Mouse (Mus musculus) midbrain, embryonic 10.5 days (tissue): ENCODE results near the gene Smpd3. TPM values are rescaled to one million over a fixed set of nuclear protein-coding genes. Genes with fewer than 3 reads are reported as not detected.
A peak's percentile ranks its signal among the peaks of the same experiment; 100 is the strongest.

Source experiments
- DNase-seq: peaks from one replicate; pipeline ENCODE4 v3.0.0-alpha.2; 2017; ENCODE audit warnings: low spot score
- H3K27ac ChIP-seq: fragments of 300-500 bp; sonication (generic); replicated peaks from 2 replicates; pipeline ENCODE4 v1.5.1; 2016; ENCODE audit warnings: mild to moderate bottlenecking
- H3K27me3 ChIP-seq: fragments of 300-500 bp; sonication (generic); 2 replicates; pipeline ENCODE4 v1.6.1; 2016; ENCODE audit warnings: low read depth, mild to moderate bottlenecking; ENCODE audit not compliant: poor library complexity, severe bottlenecking
- H3K36me3 ChIP-seq: fragments of 300-500 bp; sonication (generic); 2 replicates; pipeline ENCODE4 v1.6.1; 2016; ENCODE audit warnings: mild to moderate bottlenecking, moderate library complexity
- H3K4me1 ChIP-seq: fragments of 300-500 bp; sonication (generic); 2 replicates; pipeline ENCODE4 v1.6.1; 2016
- H3K4me3 ChIP-seq: fragments of 300-500 bp; sonication (generic); 2 replicates; pipeline ENCODE4 v1.5.1; 2016; ENCODE audit warnings: mild to moderate bottlenecking, moderate library complexity
- H3K9me3 ChIP-seq: fragments of 300-500 bp; sonication (generic); replicated peaks from 2 replicates; pipeline ENCODE4 v1.6.1; 2016; ENCODE audit warnings: mild to moderate bottlenecking
- WGBS: fragments of 180-500 bp; shearing (Covaris S2); methylation state at CpG from one replicate; pipeline ENCODE4 v1.1.7; 2016; 5-methylcytosine and 5-hydroxymethylcytosine counted together
- polyA plus RNA-seq: library from polyadenylated mRNA; unstranded; fragments of >200 nt; fragmentation: Nextera tagmentation; extraction: Ambion mirVana; gene quantifications from 2 replicates; pipeline ENCODE4 v1.2.1, GENCODE M21; 2016

Gene Smpd3
- polyA plus RNA-seq, 1 experiment from 2014 or later = 10.4 TPM

DNA sequence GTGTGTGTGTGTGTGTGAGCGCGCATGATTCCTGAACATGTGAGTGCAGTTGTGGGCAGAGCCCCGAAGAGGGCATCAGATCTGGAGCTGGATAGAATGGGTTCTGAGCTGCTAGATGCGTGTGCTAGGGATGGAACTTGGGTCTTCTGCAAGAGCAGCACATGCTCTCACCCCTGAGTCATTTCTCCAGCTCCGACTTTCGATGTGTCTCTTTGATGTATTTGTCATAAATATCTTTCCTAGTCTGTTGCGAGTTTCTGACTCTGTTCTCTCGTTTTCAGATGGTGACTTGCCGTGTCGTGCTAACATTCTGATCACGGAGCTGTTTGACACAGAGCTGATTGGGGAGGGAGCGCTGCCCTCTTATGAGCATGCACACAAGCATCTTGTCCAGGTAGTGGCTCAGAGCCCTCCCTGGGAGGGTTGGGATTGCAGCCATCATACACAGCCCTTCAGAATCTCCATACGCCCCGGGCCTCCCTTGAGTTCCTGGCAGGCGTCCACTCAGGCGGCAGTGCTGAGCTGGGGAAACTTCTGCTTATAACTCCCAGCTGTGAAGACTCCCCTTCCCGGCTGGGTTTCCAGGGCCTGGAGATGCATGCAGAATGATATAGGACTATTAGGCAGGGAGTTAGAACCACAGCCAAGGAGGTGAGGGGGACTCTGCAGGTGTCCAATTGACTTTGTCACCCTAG, 103.1 kb downstream of the Smpd3 start:
- H3K9me3 ChIP-seq = no peaks in the 10 kb centered on the region
- H3K36me3 ChIP-seq = peaks cover 94% of the 10 kb centered on the region
- 94% methylated on average over 17 of the region's 17 CpGs for WGBS
- H3K27me3 ChIP-seq = no peaks in the 10 kb centered on the region
- no peak overlapping the region for H3K4me3 ChIP-seq
- H3K4me1 ChIP-seq = no peaks in the 10 kb centered on the region
- DNase-seq = no peak
- H3K27ac ChIP-seq = no peak overlapping the region

DNA sequence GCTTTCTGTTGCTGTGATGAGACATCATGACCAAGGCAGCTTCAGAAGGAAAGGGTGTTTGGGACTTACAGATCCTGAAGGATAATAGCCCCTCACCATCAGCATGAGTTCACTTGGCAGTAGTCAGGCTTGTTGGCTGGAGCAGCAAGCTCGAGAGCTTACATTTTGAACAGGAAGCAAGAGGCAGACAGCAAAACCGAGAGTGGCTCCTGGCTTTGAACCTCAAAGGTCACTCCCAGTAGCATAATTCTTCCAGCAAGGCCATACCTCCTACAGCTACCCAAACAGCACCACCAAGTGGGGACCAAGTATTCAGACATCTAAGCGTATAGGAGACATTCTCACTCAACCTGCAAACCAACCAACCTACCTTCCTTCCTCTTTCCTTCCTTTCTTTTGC, 105.0 kb downstream of the Smpd3 start:
- H3K36me3 ChIP-seq = peaks cover 94% of the 10 kb centered on the region
- no peaks in the 10 kb centered on the region for H3K4me1 ChIP-seq
- H3K9me3 ChIP-seq = no peaks in the 10 kb centered on the region
- no peak for DNase-seq
- H3K27ac ChIP-seq = no peak overlapping the region
- WGBS = 84% methylated on average over 3 of the region's 3 CpGs
- no peaks in the 10 kb centered on the region for H3K27me3 ChIP-seq
- no peak overlapping the region for H3K4me3 ChIP-seq

- 91% methylated on average over 7 of the region's 7 CpGs for WGBS
- H3K9me3 ChIP-seq = no peaks in the 10 kb centered on the region
- H3K27ac ChIP-seq = no peak overlapping the region
- peaks cover 92% of the 10 kb centered on the region for H3K36me3 ChIP-seq
- H3K27me3 ChIP-seq = no peaks in the 10 kb centered on the region
- H3K4me3 ChIP-seq = no peak overlapping the region
- H3K4me1 ChIP-seq = no peaks in the 10 kb centered on the region
- DNase-seq = no peak
These were observed 106.3 kb downstream of the Smpd3 start for GRCm38 (mm10) chr8:106231536-106231935.

GRCm38 (mm10) chr8:106226589-106226988, 111.2 kb downstream of the Smpd3 start:
- no peak overlapping the region for H3K4me3 ChIP-seq
- no peaks in the 10 kb centered on the region for H3K27me3 ChIP-seq
- no peaks in the 10 kb centered on the region for H3K9me3 ChIP-seq
- WGBS = 53% methylated on average over 9 of the region's 9 CpGs
- H3K4me1 ChIP-seq = no peaks in the 10 kb centered on the region
- no peak overlapping the region for H3K27ac ChIP-seq
- DNase-seq = peak; percentile 56
- peaks cover 87% of the 10 kb centered on the region for H3K36me3 ChIP-seq

GRCm38 (mm10) chr8:106219620-106220019, 118.2 kb downstream of the Smpd3 start:
- Histone ChIP-seq H3K9me3 (no peaks in the 10 kb centered on the region), H3K27ac (no peak overlapping the region), H3K27me3 (no peaks in the 10 kb centered on the region), H3K4me1 (no peaks in the 10 kb centered on the region), H3K36me3 (peaks cover 98% of the 10 kb centered on the region), H3K4me3 (no peak overlapping the region)
- WGBS = 95% methylated on average over 3 of the region's 3 CpGs
- no peak for DNase-seq

- Histone ChIP-seq H3K4me3 (no peak overlapping the region), H3K4me1 (peaks cover 20% of the 10 kb centered on the region), H3K27me3 (no peaks in the 10 kb centered on the region), H3K27ac (no peak overlapping the region), H3K36me3 (peaks cover 66% of the 10 kb centered on the region), H3K9me3 (no peaks in the 10 kb centered on the region)
- DNase-seq = no peak
- 89% methylated on average over 3 of the region's 3 CpGs for WGBS
These were observed 123.8 kb downstream of the Smpd3 start for GRCm38 (mm10) chr8:106213959-106214358.

DNA sequence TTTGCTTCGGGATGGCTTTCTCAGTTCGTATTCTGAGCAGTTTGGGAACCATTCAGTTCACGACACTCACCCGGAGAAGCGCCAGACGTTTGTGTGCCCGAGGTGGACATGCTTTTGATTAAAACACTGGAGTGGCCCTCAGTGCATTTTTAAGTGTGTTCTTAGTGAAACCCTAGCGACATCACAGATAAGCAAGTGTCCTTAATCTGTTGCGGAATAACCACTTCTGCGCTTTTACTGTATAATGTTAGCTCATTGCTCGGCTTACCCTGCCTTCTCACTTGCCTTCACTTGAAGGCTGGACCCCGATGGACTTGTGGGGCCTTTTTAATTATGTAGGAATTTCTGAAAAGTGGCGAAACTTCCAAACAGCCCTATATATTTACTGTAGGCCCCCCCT, 126.4 kb downstream of the Smpd3 start:
- 7% methylated on average over 13 of the region's 13 CpGs for WGBS
- H3K27me3 ChIP-seq = no peaks in the 10 kb centered on the region
- no peaks in the 10 kb centered on the region for H3K9me3 ChIP-seq
- H3K36me3 ChIP-seq = peaks cover 65% of the 10 kb centered on the region
- no peak for DNase-seq
- H3K4me3 ChIP-seq = peak overlapping the region; percentile 86
- H3K27ac ChIP-seq = peak overlapping the region; percentile 92
- H3K4me1 ChIP-seq = peaks cover 20% of the 10 kb centered on the region

DNA sequence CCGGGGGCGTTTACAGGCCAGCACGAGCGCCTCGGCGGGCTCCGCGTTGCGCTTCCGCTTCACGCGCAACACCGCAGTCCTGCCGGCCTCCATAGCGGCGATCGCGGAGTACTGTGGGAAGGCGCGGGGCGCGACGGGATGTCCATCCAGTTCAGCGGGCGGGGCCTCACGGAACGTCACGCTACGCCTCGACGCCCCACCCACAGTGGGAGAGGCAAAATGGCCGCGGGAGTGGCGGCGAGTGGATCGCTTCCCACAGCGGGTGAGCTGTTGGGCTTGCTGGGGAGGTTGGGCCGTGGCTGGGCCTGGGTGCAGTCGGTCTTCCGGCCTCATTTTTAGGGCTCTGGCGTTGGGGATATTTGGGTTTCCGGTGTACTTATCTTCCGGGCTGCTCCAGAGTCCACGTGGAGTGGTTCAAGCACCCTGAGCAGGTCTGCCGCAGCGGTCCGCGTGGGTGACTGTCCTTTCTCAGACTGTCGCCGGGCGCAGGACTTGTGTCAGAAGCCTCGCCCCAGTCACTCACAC, 126.9 kb downstream of the Smpd3 start, which contains the start of the genes Slc7a6os and Prmt7:
TSS of gene Slc7a6os (minus strand) at position 115 of the 525 bp plus-strand sequence.
TSS of gene Prmt7 (plus strand) at position 116 of the 525 bp plus-strand sequence.
- no peaks in the 10 kb centered on the region for H3K27me3 ChIP-seq
- under 1% methylated on average over 52 of the region's 52 CpGs for WGBS
- no peaks in the 10 kb centered on the region for H3K9me3 ChIP-seq
- H3K27ac ChIP-seq = peak within 1 kb of the TSS; percentile 92
- peaks cover 63% of the 10 kb centered on the region for H3K36me3 ChIP-seq
- peak; percentile 94 for DNase-seq
- H3K4me1 ChIP-seq = peaks cover 20% of the 10 kb centered on the region
- H3K4me3 ChIP-seq = peak within 1 kb of the TSS; percentile 86

- DNase-seq = no peak
- WGBS = under 1% methylated on average over 35 of the region's 35 CpGs
- H3K27me3 ChIP-seq = no peaks in the 10 kb centered on the region
- peaks cover 20% of the 10 kb centered on the region for H3K4me1 ChIP-seq
- H3K36me3 ChIP-seq = peaks cover 63% of the 10 kb centered on the region
- no peaks in the 10 kb centered on the region for H3K9me3 ChIP-seq
- H3K27ac ChIP-seq = peak overlapping the region; percentile 92
- peak overlapping the region; percentile 86 for H3K4me3 ChIP-seq
These were observed 127.6 kb downstream of the Smpd3 start for GRCm38 (mm10) chr8:106210035-106210731.

Other genes with a start within 250 kb of the Smpd3 start
- gene Esrp2, start 201.0 kb downstream of the Smpd3 start, polyA plus RNA-seq = 1.5 and 2.0 TPM in 2 replicates
- gene Pla2g15, start 187.6 kb downstream of the Smpd3 start, polyA plus RNA-seq = 13.5 and 15.6 TPM in 2 replicates
- 78.9 and 79.8 TPM in 2 replicates for gene Slc7a6, start 169.1 kb downstream of the Smpd3 start, polyA plus RNA-seq
- 34.9 and 35.9 TPM in 2 replicates for gene Slc7a6os, start 127.1 kb downstream of the Smpd3 start, polyA plus RNA-seq
- gene Prmt7, start 127.1 kb downstream of the Smpd3 start, polyA plus RNA-seq = 78.9 and 81.6 TPM in 2 replicates
- 27.2 and 28.2 TPM in 2 replicates for gene Zfp90, start 77.3 kb upstream of the Smpd3 start, polyA plus RNA-seq
- not detected in 2 replicates for gene 6030452D12Rik, start 162.5 kb upstream of the Smpd3 start, polyA plus RNA-seq
- 2.4 and 3.6 TPM in 2 replicates for gene Cdh3, start 172.9 kb upstream of the Smpd3 start, polyA plus RNA-seq
- gene Gm10073, start 235.5 kb upstream of the Smpd3 start, polyA plus RNA-seq = 5.7 and 7.1 TPM in 2 replicates